Mouse (Mus musculus) lung, adult 2 months (tissue): ENCODE measurements at regions not wholly inside any gene's neighbourhood (a gene's known extent, or its start where the extent isn't known, plus 50 kb on each side); places are given as distances from the start of the nearest gene placed in this dataset.

ENCODE experiments used
- CTCF ChIP-seq: fragments of 200-500 bp; IDR thresholded peaks from 2 replicates; pipeline ENCODE4 v1.5.1; 2011; ENCODE audit warnings: mild to moderate bottlenecking, low read length, control low read depth; ENCODE audit not compliant: insufficient read depth
- POLR2A ChIP-seq: fragments of 200-500 bp; IDR thresholded peaks from 2 replicates; pipeline ENCODE4 v1.6.1; 2011; ENCODE audit warnings: low read depth, mild to moderate bottlenecking, control low read depth, low read length, borderline replicate concordance; ENCODE audit errors: extremely low read depth

GRCm38 (mm10) chr12:45184510-45184909, 110.0 kb upstream of the Stxbp6 start:
- TF ChIP-seq POLR2A (no peak), CTCF (no peak)
